Comparison of ENCODE assay signal across 26 mouse cellular contexts in genomic region chr19:18617504-18617903, GRCm38 (mm10). TPM values are rescaled to one million over a fixed set of nuclear protein-coding genes. Genes with fewer than 3 reads are reported as not detected.
DNase-seq lines count a peak whose midpoint lies in the region; ATAC-seq and TF ChIP-seq lines count a peak whose summit lies in the region.
"Had no signal": no experiment of that assay in that cellular context is flagged by ENCODE, and none has a peak within 500 bp of the region (broad histone marks: within the 10 kb centered on the region; RNA-seq: fewer than 3 reads in every experiment).

No protein-coding gene starts in this region.

- H3K36me3 ChIP-seq in heart, adult 2 months (ENCODE audit: control insufficient read depth, insufficient read depth, low read length) = peaks cover 30% of the 10 kb centered on the region
- no peaks in the 10 kb centered on the region for H3K36me3 ChIP-seq in liver, adult 2 months (ENCODE audit: control insufficient read depth, insufficient read depth, low read length)
- H3K36me3 ChIP-seq in liver, embryonic 11.5 days (ENCODE audit: control insufficient read depth, insufficient read depth, low read length) = no peaks in the 10 kb centered on the region
- H3K36me3 ChIP-seq in midbrain, embryonic 11.5 days (ENCODE audit: control insufficient read depth, insufficient read depth, low read length) = no peaks in the 10 kb centered on the region
- H3K36me3 ChIP-seq in midbrain, postnatal 0 days (ENCODE audit: insufficient read depth, low read length) = no peaks in the 10 kb centered on the region
- H3K36me3 ChIP-seq: embryonic facial prominence, embryonic 13.5 days; embryonic facial prominence, embryonic 15.5 days; forebrain, embryonic 10.5 days; forebrain, embryonic 12.5 days had no signal

- DNase-seq in gastrocnemius, adult 2 months = no peak
- DNase-seq in gastrocnemius, postnatal 25 days = no peak
- DNase-seq in heart, adult 2 months = no peak
- no peak for DNase-seq in heart, postnatal 4 days
- DNase-seq in liver, adult 2 months (ENCODE audit: extremely low read depth, low read depth, low spot score) = no peak
- no peak for DNase-seq in liver, embryonic 11.5 days (ENCODE audit: low spot score)
- peak; percentile 61 for DNase-seq in midbrain, embryonic 11.5 days (ENCODE audit: low spot score, missing footprints)
- no peak for DNase-seq in midbrain, postnatal 0 days (ENCODE audit: low spot score)
- DNase-seq: adrenal gland, adult 2 months; adrenal gland, postnatal 10 days; adrenal gland, postnatal 25 days; B cell, adult 2 months; cerebellum, adult 11 months; cerebellum, adult 18-20 months; cerebellum, adult 8-10 months; cerebellum, adult 9-11 months; cerebellum, postnatal 14 days; cerebellum, postnatal 36 days; embryo, embryonic 11 days had no signal

- no peak for TF ChIP-seq EP300 in heart, adult 2 months (IDR thresholded peaks at IDR 0.05; ENCODE audit: insufficient read depth, low read depth, low read length)

- H3K4me2 ChIP-seq in liver, embryonic 11.5 days = no peak overlapping the region
- H3K4me2 ChIP-seq in midbrain, embryonic 11.5 days = no peak overlapping the region
- no peak overlapping the region for H3K4me2 ChIP-seq in midbrain, postnatal 0 days (ENCODE audit: low read depth, low read length, poor library complexity, severe bottlenecking)
- H3K4me2 ChIP-seq: embryonic facial prominence, embryonic 13.5 days; embryonic facial prominence, embryonic 15.5 days; forebrain, embryonic 12.5 days had no signal

- ATAC-seq in liver, embryonic 11.5 days (replicated peaks; ENCODE audit: low FRiP score) = no peak
- no peak for ATAC-seq in midbrain, embryonic 11.5 days (ENCODE audit: low FRiP score)
- no peak for ATAC-seq in midbrain, postnatal 0 days (ENCODE audit: low FRiP score)
- ATAC-seq: CD4-positive, CD25-positive, alpha-beta regulatory T cell, adult 4 months; forebrain, embryonic 14.5 days had no signal

- no peak for TF ChIP-seq POLR2A in heart, adult 2 months (IDR thresholded peaks at IDR 0.05; ENCODE audit: insufficient read depth, low read depth, low read length)
- no peak for TF ChIP-seq POLR2A in liver, adult 2 months (IDR thresholded peaks at IDR 0.05; ENCODE audit: extremely low read depth, insufficient read depth, low read length)

- no peak overlapping the region for H3K9ac ChIP-seq in heart, adult 2 months (ENCODE audit: low read depth, low read length)
- H3K9ac ChIP-seq in liver, adult 2 months (ENCODE audit: low read depth, low read length) = no peak overlapping the region
- no peak overlapping the region for H3K9ac ChIP-seq in liver, embryonic 11.5 days (ENCODE audit: low read depth, low read length)
- H3K9ac ChIP-seq in midbrain, embryonic 11.5 days (ENCODE audit: low read length) = no peak overlapping the region
- no peak overlapping the region for H3K9ac ChIP-seq in midbrain, postnatal 0 days (replicated peaks; ENCODE audit: low read length, poor library complexity, severe bottlenecking)
- H3K9ac ChIP-seq: embryonic facial prominence, embryonic 13.5 days; embryonic facial prominence, embryonic 15.5 days; forebrain, embryonic 12.5 days had no signal

- no peaks in the 10 kb centered on the region for H3K9me3 ChIP-seq in liver, embryonic 11.5 days (ENCODE audit: control insufficient read depth, low read length)
- no peaks in the 10 kb centered on the region for H3K9me3 ChIP-seq in midbrain, embryonic 11.5 days (ENCODE audit: control insufficient read depth, low read length)
- H3K9me3 ChIP-seq in midbrain, postnatal 0 days (ENCODE audit: low read length) = no peaks in the 10 kb centered on the region
- H3K9me3 ChIP-seq: embryonic facial prominence, embryonic 13.5 days; embryonic facial prominence, embryonic 15.5 days; forebrain, embryonic 10.5 days; forebrain, embryonic 12.5 days had no signal

- H3K27me3 ChIP-seq in heart, adult 2 months (ENCODE audit: control insufficient read depth, insufficient read depth, low read length) = no peaks in the 10 kb centered on the region
- no peaks in the 10 kb centered on the region for H3K27me3 ChIP-seq in liver, adult 2 months (ENCODE audit: control insufficient read depth, insufficient read depth, low read length)
- H3K27me3 ChIP-seq in liver, embryonic 11.5 days (replicated peaks; ENCODE audit: control insufficient read depth, insufficient read depth, low read length) = no peaks in the 10 kb centered on the region
- no peaks in the 10 kb centered on the region for H3K27me3 ChIP-seq in midbrain, embryonic 11.5 days (ENCODE audit: control insufficient read depth, insufficient read depth, low read length)
- H3K27me3 ChIP-seq in midbrain, postnatal 0 days (ENCODE audit: insufficient read depth, low read length) = no peaks in the 10 kb centered on the region
- H3K27me3 ChIP-seq: embryonic facial prominence, embryonic 13.5 days; embryonic facial prominence, embryonic 15.5 days; forebrain, embryonic 12.5 days had no signal

- H3K4me1 ChIP-seq in heart, adult 2 months (ENCODE audit: control insufficient read depth, insufficient read depth, low read length) = peaks cover 33% of the 10 kb centered on the region
- peaks cover 24% of the 10 kb centered on the region for H3K4me1 ChIP-seq in liver, adult 2 months (ENCODE audit: control insufficient read depth, insufficient read depth, low read length)
- H3K4me1 ChIP-seq in liver, embryonic 11.5 days (replicated peaks; ENCODE audit: control insufficient read depth, insufficient read depth, low read length) = peaks cover 4% of the 10 kb centered on the region
- H3K4me1 ChIP-seq in midbrain, embryonic 11.5 days (ENCODE audit: control insufficient read depth, insufficient read depth, low read length) = no peaks in the 10 kb centered on the region
- no peaks in the 10 kb centered on the region for H3K4me1 ChIP-seq in midbrain, postnatal 0 days (ENCODE audit: insufficient read depth, low read length)
- H3K4me1 ChIP-seq: forebrain, embryonic 12.5 days had no signal

- intact Hi-C loops in gastrocnemius, adult 2 months (cut with DNase I) = no loop called here
- intact Hi-C loops in heart, adult 2 months (cut with DNase I) = loop anchor here (2.0 kb wide), 1 partner anchor 13 kb away; the partner anchor contains the start of genes Nmrk1 and Ostf1

- H3K4me3 ChIP-seq in gastrocnemius, adult 2 months = no peak overlapping the region
- H3K4me3 ChIP-seq in heart, adult 2 months = no peak overlapping the region
- no peak overlapping the region for H3K4me3 ChIP-seq in liver, adult 2 months (ENCODE audit: insufficient read depth, low read depth, low read length)
- H3K4me3 ChIP-seq in liver, embryonic 11.5 days (ENCODE audit: low read depth, low read length) = no peak overlapping the region
- H3K4me3 ChIP-seq in midbrain, embryonic 11.5 days (ENCODE audit: low read depth, low read length) = no peak overlapping the region
- H3K4me3 ChIP-seq in midbrain, postnatal 0 days (ENCODE audit: low read depth, low read length) = no peak overlapping the region
- H3K4me3 ChIP-seq: embryonic facial prominence, embryonic 13.5 days; embryonic facial prominence, embryonic 15.5 days; erythroblast, embryonic 14.5 days; forebrain, embryonic 10.5 days; forebrain, embryonic 12.5 days had no signal

- peak overlapping the region; percentile 40 for H3K27ac ChIP-seq in gastrocnemius, adult 2 months
- peak overlapping the region; percentile 41; the same call in 1 of the 2 replicates for H3K27ac ChIP-seq in heart, adult 2 months
- peak overlapping the region; percentile 46; the same call in 1 of the 2 replicates for H3K27ac ChIP-seq in liver, adult 2 months (replicated peaks; ENCODE audit: insufficient read depth, low read depth, low read length)
- H3K27ac ChIP-seq in liver, embryonic 11.5 days (ENCODE audit: low read depth, low read length) = no peak overlapping the region
- no peak overlapping the region for H3K27ac ChIP-seq in midbrain, embryonic 11.5 days (ENCODE audit: low read depth, low read length)
- no peak overlapping the region for H3K27ac ChIP-seq in midbrain, postnatal 0 days (ENCODE audit: low read depth, low read length)
- H3K27ac ChIP-seq: embryonic facial prominence, embryonic 13.5 days; embryonic facial prominence, embryonic 15.5 days; forebrain, embryonic 10.5 days; forebrain, embryonic 12.5 days had no signal

- H3K79me2 ChIP-seq in heart, adult 2 months (replicated peaks; ENCODE audit: control insufficient read depth, insufficient read depth, low read length) = peaks cover 11% of the 10 kb centered on the region
- peaks cover 49% of the 10 kb centered on the region for H3K79me2 ChIP-seq in liver, adult 2 months (ENCODE audit: control insufficient read depth, insufficient read depth, low read length)

- WGBS in heart, adult 2 months = 25% methylated on average over 1 of the region's 1 CpGs
- WGBS in liver, adult 2 months = 81% methylated on average over 1 of the region's 1 CpGs
- WGBS in liver, embryonic 11.5 days = 79% methylated on average over 1 of the region's 1 CpGs
- 82% methylated on average over 1 of the region's 1 CpGs for WGBS in midbrain, embryonic 11.5 days
- 95% methylated on average over 1 of the region's 1 CpGs for WGBS in midbrain, postnatal 0 days

- no peak for TF ChIP-seq CTCF in gastrocnemius, adult 2 months (IDR thresholded peaks at IDR 0.05)
- no peak for TF ChIP-seq CTCF in heart, adult 2 months (IDR thresholded peaks at IDR 0.05)
- no peak for TF ChIP-seq CTCF in liver, adult 2 months (IDR thresholded peaks at IDR 0.05; ENCODE audit: low read depth, low read length)
- TF ChIP-seq CTCF in midbrain, postnatal 0 days (IDR thresholded peaks at IDR 0.05) = no peak

RNA-seq across cellular contexts. Expression of gene Ostf1, which starts 14.1 kb away (rescaled TPM):
- total RNA-seq in gastrocnemius, adult 2 months (2021) = 10 to 100 TPM; 20.6 to 21.6 TPM
- 10 to 100 TPM; 19.1 to 26.4 TPM for total RNA-seq in gastrocnemius, postnatal 25 days (2021)
- total RNA-seq in heart, adult 2 months (2021) = 10 to 100 TPM; 35.3 to 37.6 TPM
- polyA plus RNA-seq in heart, adult 2 months (2012; rRNA removed) = 29.5 and 31.5 TPM in 2 replicates
- 10 to 100 TPM; 52.2 to 53.5 TPM for total RNA-seq in heart, postnatal 4 days (2021)
- 42.5 and 53.0 TPM in 2 replicates for total RNA-seq in liver, adult 2 months (2014; rRNA removed)
- 26.5 and 29.6 TPM in 2 replicates for polyA plus RNA-seq in liver, adult 2 months (2012; rRNA removed)
- polyA plus RNA-seq in liver, embryonic 11.5 days (2014; fragmentation: Nextera tagmentation; extraction: Ambion mirVana) = 86.8 and 92.2 TPM in 2 replicates
- 46.1 and 48.8 TPM in 2 replicates for polyA plus RNA-seq in midbrain, embryonic 11.5 days (2014; fragmentation: Nextera tagmentation; extraction: Ambion mirVana)
- 17.7 and 22.7 TPM in 2 replicates for total RNA-seq in midbrain, postnatal 0 days (2014; rRNA removed)
- 32.8 and 37.6 TPM in 2 replicates for polyA plus RNA-seq in midbrain, postnatal 0 days (2015; fragmentation: Nextera tagmentation; extraction: Ambion mirVana)

RNA-seq across cellular contexts. Expression of gene Nmrk1, which starts 14.2 kb away (rescaled TPM):
- 1 to 10 TPM; 2.8 to 3.3 TPM for total RNA-seq in gastrocnemius, adult 2 months (2021)
- 1 to 10 TPM; 2.2 to 2.7 TPM for total RNA-seq in gastrocnemius, postnatal 25 days (2021)
- 1 to 10 TPM; 2.3 to 2.5 TPM for total RNA-seq in heart, adult 2 months (2021)
- polyA plus RNA-seq in heart, adult 2 months (2012; rRNA removed) = 5.4 and 9.7 TPM in 2 replicates
- total RNA-seq in heart, postnatal 4 days (2021) = 1 to 10 TPM; 3.3 to 4.1 TPM
- total RNA-seq in liver, adult 2 months (2014; rRNA removed) = 32.2 and 47.4 TPM in 2 replicates
- 12.6 and 21.9 TPM in 2 replicates for polyA plus RNA-seq in liver, adult 2 months (2012; rRNA removed)
- polyA plus RNA-seq in liver, embryonic 11.5 days (2014; fragmentation: Nextera tagmentation; extraction: Ambion mirVana) = 12.4 and 12.5 TPM in 2 replicates
- polyA plus RNA-seq in midbrain, embryonic 11.5 days (2014; fragmentation: Nextera tagmentation; extraction: Ambion mirVana) = 4.9 and 5.8 TPM in 2 replicates
- 3.4 and 3.9 TPM in 2 replicates for total RNA-seq in midbrain, postnatal 0 days (2014; rRNA removed)
- 3.9 and 4.3 TPM in 2 replicates for polyA plus RNA-seq in midbrain, postnatal 0 days (2015; fragmentation: Nextera tagmentation; extraction: Ambion mirVana)
- polyA plus RNA-seq: erythroblast, embryonic 14.5 days had no signal

RNA-seq across cellular contexts. Expression of gene Carnmt1, which starts 53.1 kb away (rescaled TPM):
- 100 to 1,000 TPM; 130 to 135 TPM for total RNA-seq in gastrocnemius, adult 2 months (2021)
- 100 to 1,000 TPM in 1 of 2 experiments, 10 to 100 TPM in 1; 93.9 to 131 TPM for total RNA-seq in gastrocnemius, postnatal 25 days (2021)
- 10 to 100 TPM; 32.8 to 36.4 TPM for total RNA-seq in heart, adult 2 months (2021)
- 13.0 and 23.3 TPM in 2 replicates for polyA plus RNA-seq in heart, adult 2 months (2012; rRNA removed)
- 10 to 100 TPM; 19.0 to 21.6 TPM for total RNA-seq in heart, postnatal 4 days (2021)
- total RNA-seq in liver, adult 2 months (2014; rRNA removed) = 10.9 and 11.9 TPM in 2 replicates
- polyA plus RNA-seq in liver, adult 2 months (2012; rRNA removed) = 4.7 and 5.4 TPM in 2 replicates
- 44.7 and 45.1 TPM in 2 replicates for polyA plus RNA-seq in liver, embryonic 11.5 days (2014; fragmentation: Nextera tagmentation; extraction: Ambion mirVana)
- 25.4 and 29.8 TPM in 2 replicates for polyA plus RNA-seq in midbrain, embryonic 11.5 days (2014; fragmentation: Nextera tagmentation; extraction: Ambion mirVana)
- 8.2 and 10.7 TPM in 2 replicates for total RNA-seq in midbrain, postnatal 0 days (2014; rRNA removed)
- 9.8 and 11.5 TPM in 2 replicates for polyA plus RNA-seq in midbrain, postnatal 0 days (2015; fragmentation: Nextera tagmentation; extraction: Ambion mirVana)

Comparison
In these comparisons a context has a peak if more than half of its experiments do, and no peak if none do; other contexts are left out.
1. H3K27ac ChIP-seq: peak in gastrocnemius, adult 2 months (single experiment), heart, adult 2 months (single experiment) and liver, adult 2 months (single experiment); none in liver, embryonic 11.5 days (single experiment), midbrain, embryonic 11.5 days (single experiment) and midbrain, postnatal 0 days (single experiment).